Mouse (Mus musculus): ENCODE measurements around the gene Apoa1. TPM values are rescaled to one million over a fixed set of nuclear protein-coding genes. Genes with fewer than 3 reads are reported as not detected.

Apoa1 gene
- polyA plus RNA-seq (2014; fragmentation: Nextera tagmentation; extraction: Ambion mirVana), result 1.5 and 2.9 TPM in 2 replicates

- no peaks in the 10 kb centered on the region for H3K9me3 ChIP-seq (ENCODE audit: control insufficient read depth, low read length)
- ATAC-seq (ENCODE audit: insufficient number of reproducible peaks, low FRiP score, low TSS enrichment, low read depth) (no peak), DNase-seq (ENCODE audit: low spot score) (no peak)
- H3K36me3 ChIP-seq (ENCODE audit: control insufficient read depth, insufficient read depth, low read length), result no peaks in the 10 kb centered on the region; the same call in 1 of the 2 replicates
- no peak within 1 kb of the TSS for H3K9ac ChIP-seq (ENCODE audit: low read length)
- no peak within 1 kb of the TSS for H3K4me3 ChIP-seq (ENCODE audit: low read depth, low read length)
- H3K4me2 ChIP-seq (ENCODE audit: low read depth, severe bottlenecking), result no peak within 1 kb of the TSS
- H3K27me3 ChIP-seq (ENCODE audit: control insufficient read depth, insufficient read depth, low read length), result no peaks in the 10 kb centered on the region
- no peak within 1 kb of the TSS for H3K27ac ChIP-seq (replicated peaks; ENCODE audit: low read depth, low read length)
- WGBS, result 71% methylated on average over 9 of the region's 9 CpGs
- peaks cover 2% of the 10 kb centered on the region; the same call in 1 of the 2 replicates for H3K4me1 ChIP-seq (ENCODE audit: control insufficient read depth, insufficient read depth, low read length)
Observed at GRCm38 (mm10) chr9:46228491-46228890, at the start of gene Apoa1. Gene Apoa1, plus strand, starts transcription at chr9:46228580.

GRCm38 (mm10) chr9:46178595-46178994 lies 49.8 kb upstream of the Apoa1 start:
- H3K9ac ChIP-seq (ENCODE audit: low read length), result no peak overlapping the region
- no peak for DNase-seq (ENCODE audit: low spot score)

GRCm38 (mm10) chr9:46181297-46181696 lies 47.1 kb upstream of the Apoa1 start:
- no peak for DNase-seq (ENCODE audit: low spot score)
- 0 out of 2 replicates have a peak, but pooled peaks cover 3% of the 10 kb centered on the region for H3K4me1 ChIP-seq (ENCODE audit: control insufficient read depth, insufficient read depth, low read length)
- WGBS, result 76% methylated on average over 8 of the region's 8 CpGs
- no peak overlapping the region for H3K4me2 ChIP-seq (ENCODE audit: low read depth, severe bottlenecking)
- no peak overlapping the region for H3K9ac ChIP-seq (ENCODE audit: low read length)
- H3K36me3 ChIP-seq (ENCODE audit: control insufficient read depth, insufficient read depth, low read length), result peaks cover 4% of the 10 kb centered on the region; the same call in 1 of the 2 replicates
- no peaks in the 10 kb centered on the region for H3K9me3 ChIP-seq (ENCODE audit: control insufficient read depth, low read length)
- H3K4me3 ChIP-seq (ENCODE audit: low read depth, low read length), result no peak overlapping the region
- H3K27ac ChIP-seq (replicated peaks; ENCODE audit: low read depth, low read length), result no peak overlapping the region
- no peaks in the 10 kb centered on the region for H3K27me3 ChIP-seq (ENCODE audit: control insufficient read depth, insufficient read depth, low read length)
- no peak for ATAC-seq (ENCODE audit: insufficient number of reproducible peaks, low FRiP score, low TSS enrichment, low read depth)

More at GRCm38 (mm10) chr9:46178595-46178994, 49.8 kb upstream of the Apoa1 start:
- Histone ChIP-seq H3K9me3 (ENCODE audit: control insufficient read depth, low read length) (no peaks in the 10 kb centered on the region), H3K27me3 (ENCODE audit: control insufficient read depth, insufficient read depth, low read length) (no peaks in the 10 kb centered on the region), H3K36me3 (ENCODE audit: control insufficient read depth, insufficient read depth, low read length) (peaks cover 4% of the 10 kb centered on the region; the same call in 1 of the 2 replicates), H3K4me1 (ENCODE audit: control insufficient read depth, insufficient read depth, low read length) (0 out of 2 replicates have a peak, but pooled peaks cover 3% of the 10 kb centered on the region), H3K27ac (replicated peaks; ENCODE audit: low read depth, low read length) (no peak overlapping the region), H3K4me2 (ENCODE audit: low read depth, severe bottlenecking) (no peak overlapping the region), H3K4me3 (ENCODE audit: low read depth, low read length) (no peak overlapping the region)
- ATAC-seq (ENCODE audit: insufficient number of reproducible peaks, low FRiP score, low TSS enrichment, low read depth), result no peak
- WGBS, result 90% methylated on average over 9 of the region's 9 CpGs

GRCm38 (mm10) chr9:46184542-46184941 lies 43.8 kb upstream of the Apoa1 start:
- H3K4me3 ChIP-seq (ENCODE audit: low read depth, low read length), result no peak overlapping the region
- WGBS, result 70% methylated on average over 5 of the region's 5 CpGs
- no peak for ATAC-seq (ENCODE audit: insufficient number of reproducible peaks, low FRiP score, low TSS enrichment, low read depth)
- no peaks in the 10 kb centered on the region for H3K9me3 ChIP-seq (ENCODE audit: control insufficient read depth, low read length)
- DNase-seq (ENCODE audit: low spot score), result no peak
- H3K27me3 ChIP-seq (ENCODE audit: control insufficient read depth, insufficient read depth, low read length), result no peaks in the 10 kb centered on the region
- 0 out of 2 replicates have a peak, but pooled peaks cover 3% of the 10 kb centered on the region for H3K4me1 ChIP-seq (ENCODE audit: control insufficient read depth, insufficient read depth, low read length)
- H3K36me3 ChIP-seq (ENCODE audit: control insufficient read depth, insufficient read depth, low read length), result peaks cover 2% of the 10 kb centered on the region; the same call in 1 of the 2 replicates
- H3K9ac ChIP-seq (ENCODE audit: low read length), result no peak overlapping the region
- no peak overlapping the region for H3K4me2 ChIP-seq (ENCODE audit: low read depth, severe bottlenecking)
- H3K27ac ChIP-seq (replicated peaks; ENCODE audit: low read depth, low read length), result no peak overlapping the region

GRCm38 (mm10) chr9:46185191-46185590 lies 43.2 kb upstream of the Apoa1 start:
- Histone ChIP-seq H3K4me1 (ENCODE audit: control insufficient read depth, insufficient read depth, low read length) (0 out of 2 replicates have a peak, but pooled peaks cover 3% of the 10 kb centered on the region), H3K9me3 (ENCODE audit: control insufficient read depth, low read length) (no peaks in the 10 kb centered on the region), H3K4me2 (ENCODE audit: low read depth, severe bottlenecking) (no peak overlapping the region), H3K27me3 (ENCODE audit: control insufficient read depth, insufficient read depth, low read length) (no peaks in the 10 kb centered on the region), H3K36me3 (ENCODE audit: control insufficient read depth, insufficient read depth, low read length) (no peaks in the 10 kb centered on the region), H3K9ac (ENCODE audit: low read length) (no peak overlapping the region), H3K4me3 (ENCODE audit: low read depth, low read length) (no peak overlapping the region), H3K27ac (replicated peaks; ENCODE audit: low read depth, low read length) (no peak overlapping the region)
- DNase-seq (ENCODE audit: low spot score) (no peak), ATAC-seq (ENCODE audit: insufficient number of reproducible peaks, low FRiP score, low TSS enrichment, low read depth) (no peak)
- WGBS, result 51% methylated on average over 2 of the region's 2 CpGs

- no peak overlapping the region for H3K4me2 ChIP-seq (ENCODE audit: low read depth, severe bottlenecking)
- H3K36me3 ChIP-seq (ENCODE audit: control insufficient read depth, insufficient read depth, low read length), result no peaks in the 10 kb centered on the region
- DNase-seq (ENCODE audit: low spot score), result no peak
- H3K4me3 ChIP-seq (ENCODE audit: low read depth, low read length), result no peak overlapping the region
- ATAC-seq (ENCODE audit: insufficient number of reproducible peaks, low FRiP score, low TSS enrichment, low read depth), result no peak
- H3K4me1 ChIP-seq (ENCODE audit: control insufficient read depth, insufficient read depth, low read length), result 0 out of 2 replicates have a peak, but pooled peaks cover 3% of the 10 kb centered on the region
- 89% methylated on average over 1 of the region's 1 CpGs for WGBS
- no peak overlapping the region for H3K9ac ChIP-seq (ENCODE audit: low read length)
- H3K9me3 ChIP-seq (ENCODE audit: control insufficient read depth, low read length), result no peaks in the 10 kb centered on the region
- no peaks in the 10 kb centered on the region for H3K27me3 ChIP-seq (ENCODE audit: control insufficient read depth, insufficient read depth, low read length)
- no peak overlapping the region for H3K27ac ChIP-seq (replicated peaks; ENCODE audit: low read depth, low read length)
Observed at GRCm38 (mm10) chr9:46186387-46186786, 42.0 kb upstream of the Apoa1 start.

- H3K27me3 ChIP-seq (ENCODE audit: control insufficient read depth, insufficient read depth, low read length), result no peaks in the 10 kb centered on the region
- H3K36me3 ChIP-seq (ENCODE audit: control insufficient read depth, insufficient read depth, low read length), result no peaks in the 10 kb centered on the region
- H3K4me3 ChIP-seq (ENCODE audit: low read depth, low read length), result no peak overlapping the region
- H3K4me2 ChIP-seq (ENCODE audit: low read depth, severe bottlenecking), result no peak overlapping the region
- no peak overlapping the region for H3K9ac ChIP-seq (ENCODE audit: low read length)
- no peaks in the 10 kb centered on the region for H3K9me3 ChIP-seq (ENCODE audit: control insufficient read depth, low read length)
- H3K27ac ChIP-seq (replicated peaks; ENCODE audit: low read depth, low read length), result no peak overlapping the region
- WGBS, result 86% methylated on average over 4 of the region's 4 CpGs
- ATAC-seq (ENCODE audit: insufficient number of reproducible peaks, low FRiP score, low TSS enrichment, low read depth), result no peak
- DNase-seq (ENCODE audit: low spot score), result no peak
- H3K4me1 ChIP-seq (ENCODE audit: control insufficient read depth, insufficient read depth, low read length), result 0 out of 2 replicates have a peak, but pooled peaks cover 3% of the 10 kb centered on the region
Observed at GRCm38 (mm10) chr9:46188370-46188769, 40.0 kb upstream of the Apoa1 start.

- Histone ChIP-seq H3K4me3 (ENCODE audit: low read depth, low read length) (no peak overlapping the region), H3K4me2 (ENCODE audit: low read depth, severe bottlenecking) (no peak overlapping the region), H3K36me3 (ENCODE audit: control insufficient read depth, insufficient read depth, low read length) (no peaks in the 10 kb centered on the region), H3K9me3 (ENCODE audit: control insufficient read depth, low read length) (no peaks in the 10 kb centered on the region), H3K9ac (ENCODE audit: low read length) (no peak overlapping the region), H3K27ac (replicated peaks; ENCODE audit: low read depth, low read length) (no peak overlapping the region), H3K4me1 (ENCODE audit: control insufficient read depth, insufficient read depth, low read length) (0 out of 2 replicates have a peak, but pooled peaks cover 3% of the 10 kb centered on the region), H3K27me3 (ENCODE audit: control insufficient read depth, insufficient read depth, low read length) (no peaks in the 10 kb centered on the region)
- 36% methylated on average over 5 of the region's 5 CpGs for WGBS
- no peak for ATAC-seq (ENCODE audit: insufficient number of reproducible peaks, low FRiP score, low TSS enrichment, low read depth)
- DNase-seq (ENCODE audit: low spot score), result no peak
Observed at GRCm38 (mm10) chr9:46188956-46189355, 39.4 kb upstream of the Apoa1 start.

GRCm38 (mm10) chr9:46189381-46189780 lies 39.0 kb upstream of the Apoa1 start:
- H3K9ac ChIP-seq (ENCODE audit: low read length), result no peak overlapping the region

More at GRCm38 (mm10) chr9:46189381-46189780, 39.0 kb upstream of the Apoa1 start:
- Histone ChIP-seq H3K4me3 (ENCODE audit: low read depth, low read length) (no peak overlapping the region), H3K36me3 (ENCODE audit: control insufficient read depth, insufficient read depth, low read length) (no peaks in the 10 kb centered on the region), H3K4me2 (ENCODE audit: low read depth, severe bottlenecking) (no peak overlapping the region), H3K27me3 (ENCODE audit: control insufficient read depth, insufficient read depth, low read length) (no peaks in the 10 kb centered on the region), H3K9me3 (ENCODE audit: control insufficient read depth, low read length) (no peaks in the 10 kb centered on the region), H3K4me1 (ENCODE audit: control insufficient read depth, insufficient read depth, low read length) (0 out of 2 replicates have a peak, but pooled peaks cover 3% of the 10 kb centered on the region), H3K27ac (replicated peaks; ENCODE audit: low read depth, low read length) (no peak overlapping the region)
- 80% methylated on average over 10 of the region's 10 CpGs for WGBS
- no peak for ATAC-seq (ENCODE audit: insufficient number of reproducible peaks, low FRiP score, low TSS enrichment, low read depth)
- DNase-seq (ENCODE audit: low spot score), result no peak

Measured in limb, embryonic 11.5 days (tissue).